Mouse (Mus musculus): ENCODE data around the gene Ice2. TPM values are rescaled to one million over a fixed set of nuclear protein-coding genes. Genes with fewer than 3 reads are reported as not detected.

Ice2 gene
- polyA plus RNA-seq, 1 experiment from 2014 or later, result 22.6 TPM

DNA sequence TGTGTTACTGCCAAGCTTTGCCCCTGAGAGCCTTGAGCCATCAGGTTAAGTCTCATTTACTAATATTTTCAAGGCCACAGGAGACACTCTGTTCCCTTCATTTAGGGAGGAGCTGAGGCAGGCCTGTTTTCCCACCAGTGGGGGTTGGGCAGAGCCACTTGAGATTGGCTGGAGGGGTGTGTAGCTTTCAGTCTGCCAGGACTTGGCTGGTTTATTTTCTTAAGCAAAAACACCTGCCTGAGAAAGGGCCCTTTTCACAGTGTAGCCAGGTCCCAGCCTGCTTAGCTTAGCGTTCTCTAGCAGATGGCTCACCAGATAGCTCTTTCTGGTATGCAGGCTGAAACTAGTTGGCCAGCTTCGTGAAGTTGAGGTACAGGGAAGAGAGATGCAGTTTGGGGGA lies 61.3 kb downstream of the Ice2 start:
- ATAC-seq (replicated peaks; ENCODE audit: low FRiP score) (no peak), DNase-seq (ENCODE audit: low spot score) (peak; percentile 25)
- H3K4me3 ChIP-seq (ENCODE audit: low read depth, low read length), result no peak overlapping the region

DNA sequence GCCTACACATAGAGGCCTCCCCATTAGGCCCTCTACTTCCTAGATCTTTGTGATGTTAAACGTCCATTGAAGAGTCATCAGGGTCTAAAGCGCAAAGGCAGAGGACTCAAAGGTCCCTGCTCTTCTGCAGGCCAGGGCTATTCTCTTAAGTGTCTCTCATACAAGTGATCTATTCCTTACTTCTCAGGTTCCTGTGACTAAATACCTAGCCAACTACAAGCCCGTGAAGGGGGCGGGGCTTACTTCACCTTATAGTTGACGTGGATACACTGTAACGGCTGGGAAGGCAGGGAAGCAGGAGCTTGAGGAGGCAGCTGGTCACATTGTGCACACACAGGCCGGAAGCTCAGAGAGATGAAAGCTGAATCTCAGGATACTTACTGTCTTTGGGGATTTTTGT lies 62.2 kb downstream of the Ice2 start:
- H3K27ac ChIP-seq (ENCODE audit: low read depth, low read length), result no peak overlapping the region

More for the DNA sequence above, 61.3 kb downstream of the Ice2 start:
- no peak overlapping the region for H3K27ac ChIP-seq (ENCODE audit: low read depth, low read length)
- no peak overlapping the region for H3K4me2 ChIP-seq (ENCODE audit: low read depth, low read length, severe bottlenecking)
- 0 out of 2 replicates have a peak, but pooled peaks cover 2% of the 10 kb centered on the region for H3K4me1 ChIP-seq (replicated peaks; ENCODE audit: control insufficient read depth, insufficient read depth, low read length)
- H3K36me3 ChIP-seq (ENCODE audit: control insufficient read depth, insufficient read depth, low read length), result no peaks in the 10 kb centered on the region
- no peaks in the 10 kb centered on the region for H3K9me3 ChIP-seq (ENCODE audit: control insufficient read depth, low read length)
- peaks cover 11% of the 10 kb centered on the region for H3K27me3 ChIP-seq (ENCODE audit: control insufficient read depth, insufficient read depth, low read length)
- no peak overlapping the region for H3K9ac ChIP-seq (ENCODE audit: low read length)
- WGBS, result 70% methylated on average over 2 of the region's 2 CpGs

DNA sequence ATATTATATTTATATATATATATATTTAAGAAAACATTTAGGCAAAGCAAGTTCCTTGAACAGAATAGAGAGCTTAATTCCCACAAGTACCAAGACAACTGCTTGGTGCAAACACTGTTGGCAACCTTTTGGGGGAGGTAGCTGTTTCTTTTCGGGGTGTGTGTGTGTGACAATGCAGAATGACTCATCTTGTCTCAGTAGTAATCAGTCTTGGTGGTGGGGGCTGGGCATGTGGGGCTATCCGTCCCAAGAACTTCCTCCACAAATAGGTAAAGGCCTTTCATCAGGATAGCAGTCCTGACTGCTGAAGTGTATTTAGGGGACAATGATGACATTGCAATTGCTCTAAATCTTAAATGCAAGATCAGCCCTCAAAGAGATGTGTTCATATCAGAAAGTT lies 65.3 kb downstream of the Ice2 start:
- Histone ChIP-seq H3K27me3 (ENCODE audit: control insufficient read depth, insufficient read depth, low read length) (no peaks in the 10 kb centered on the region), H3K4me2 (ENCODE audit: low read depth, low read length, severe bottlenecking) (no peak overlapping the region), H3K36me3 (ENCODE audit: control insufficient read depth, insufficient read depth, low read length) (no peaks in the 10 kb centered on the region), H3K9me3 (ENCODE audit: control insufficient read depth, low read length) (no peaks in the 10 kb centered on the region), H3K4me3 (ENCODE audit: low read depth, low read length) (no peak overlapping the region), H3K27ac (ENCODE audit: low read depth, low read length) (no peak overlapping the region), H3K9ac (ENCODE audit: low read length) (no peak overlapping the region), H3K4me1 (replicated peaks; ENCODE audit: control insufficient read depth, insufficient read depth, low read length) (no peaks in the 10 kb centered on the region)
- WGBS, result 85% methylated on average over 2 of the region's 2 CpGs
- DNase-seq (ENCODE audit: low spot score) (no peak), ATAC-seq (replicated peaks; ENCODE audit: low FRiP score) (no peak)

More for the DNA sequence above, 62.2 kb downstream of the Ice2 start:
- Histone ChIP-seq H3K4me3 (ENCODE audit: low read depth, low read length) (no peak overlapping the region), H3K4me1 (replicated peaks; ENCODE audit: control insufficient read depth, insufficient read depth, low read length) (no peaks in the 10 kb centered on the region), H3K4me2 (ENCODE audit: low read depth, low read length, severe bottlenecking) (no peak overlapping the region), H3K36me3 (ENCODE audit: control insufficient read depth, insufficient read depth, low read length) (no peaks in the 10 kb centered on the region), H3K9ac (ENCODE audit: low read length) (no peak overlapping the region), H3K27me3 (ENCODE audit: control insufficient read depth, insufficient read depth, low read length) (peaks cover 5% of the 10 kb centered on the region), H3K9me3 (ENCODE audit: control insufficient read depth, low read length) (no peaks in the 10 kb centered on the region)
- WGBS, result 89% methylated on average over 7 of the region's 7 CpGs
- DNase-seq (ENCODE audit: low spot score) (no peak), ATAC-seq (replicated peaks; ENCODE audit: low FRiP score) (no peak)

DNA sequence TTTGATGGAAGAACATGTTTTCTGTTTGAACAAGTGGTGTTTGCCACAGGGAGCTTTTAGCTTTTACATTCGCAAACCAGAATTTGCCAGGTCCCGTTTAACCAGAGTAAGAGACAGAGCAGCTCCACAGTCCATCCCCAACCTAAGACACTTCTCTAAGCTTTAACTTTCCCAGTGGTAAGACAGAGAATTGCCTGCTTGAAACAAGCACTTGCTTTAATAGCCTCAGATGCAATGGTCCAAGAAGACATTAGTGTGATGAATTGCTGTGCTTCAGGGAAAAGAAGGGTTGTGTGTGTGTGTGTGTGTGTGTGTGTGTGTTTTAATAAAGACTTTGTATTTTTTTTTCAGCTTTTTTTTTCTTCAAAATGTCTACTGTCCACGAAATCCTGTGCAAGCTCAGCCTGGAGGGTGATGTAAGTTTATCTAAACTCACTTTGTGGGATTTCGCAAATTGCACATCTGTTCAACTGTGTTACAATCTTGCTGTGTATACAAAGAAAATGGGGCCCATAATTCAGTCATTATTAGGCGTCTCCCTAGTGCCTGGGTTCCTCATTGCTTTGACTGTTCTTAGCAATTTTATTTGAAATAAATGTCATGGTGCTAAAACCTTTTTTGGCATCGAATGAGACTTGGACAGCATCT lies 66.5 kb downstream of the Ice2 start:
- ATAC-seq (replicated peaks; ENCODE audit: low FRiP score) (no peak), DNase-seq (ENCODE audit: low spot score) (no peak)
- H3K9me3 ChIP-seq (ENCODE audit: control insufficient read depth, low read length), result no peaks in the 10 kb centered on the region
- H3K4me3 ChIP-seq (ENCODE audit: low read depth, low read length), result no peak overlapping the region
- H3K27ac ChIP-seq (ENCODE audit: low read depth, low read length), result no peak overlapping the region
- 88% methylated on average over 6 of the region's 6 CpGs for WGBS
- H3K36me3 ChIP-seq (ENCODE audit: control insufficient read depth, insufficient read depth, low read length), result no peaks in the 10 kb centered on the region
- no peak overlapping the region for H3K4me2 ChIP-seq (ENCODE audit: low read depth, low read length, severe bottlenecking)
- H3K4me1 ChIP-seq (replicated peaks; ENCODE audit: control insufficient read depth, insufficient read depth, low read length), result peaks cover 3% of the 10 kb centered on the region; the same call in 1 of the 2 replicates
- no peak overlapping the region for H3K9ac ChIP-seq (ENCODE audit: low read length)
- no peaks in the 10 kb centered on the region for H3K27me3 ChIP-seq (ENCODE audit: control insufficient read depth, insufficient read depth, low read length)

GRCm38 (mm10) chr9:69466098-69466497 lies 68.4 kb downstream of the Ice2 start:
- DNase-seq (ENCODE audit: low spot score) (no peak), ATAC-seq (replicated peaks; ENCODE audit: low FRiP score) (no peak)
- Histone ChIP-seq H3K27ac (ENCODE audit: low read depth, low read length) (no peak overlapping the region), H3K4me1 (replicated peaks; ENCODE audit: control insufficient read depth, insufficient read depth, low read length) (peaks cover 7% of the 10 kb centered on the region; the same call in 1 of the 2 replicates), H3K9ac (ENCODE audit: low read length) (no peak overlapping the region), H3K4me2 (ENCODE audit: low read depth, low read length, severe bottlenecking) (no peak overlapping the region), H3K9me3 (ENCODE audit: control insufficient read depth, low read length) (no peaks in the 10 kb centered on the region), H3K36me3 (ENCODE audit: control insufficient read depth, insufficient read depth, low read length) (no peaks in the 10 kb centered on the region), H3K4me3 (ENCODE audit: low read depth, low read length) (no peak overlapping the region), H3K27me3 (ENCODE audit: control insufficient read depth, insufficient read depth, low read length) (no peaks in the 10 kb centered on the region)
- 80% methylated on average over 4 of the region's 4 CpGs for WGBS

GRCm38 (mm10) chr9:69467310-69467939 lies 69.7 kb downstream of the Ice2 start:
- 76% methylated on average over 10 of the region's 10 CpGs for WGBS
- no peak for DNase-seq (ENCODE audit: low spot score)
- no peak for ATAC-seq (replicated peaks; ENCODE audit: low FRiP score)
- no peak overlapping the region for H3K9ac ChIP-seq (ENCODE audit: low read length)
- H3K4me3 ChIP-seq (ENCODE audit: low read depth, low read length), result no peak overlapping the region
- H3K9me3 ChIP-seq (ENCODE audit: control insufficient read depth, low read length), result no peaks in the 10 kb centered on the region
- H3K27me3 ChIP-seq (ENCODE audit: control insufficient read depth, insufficient read depth, low read length), result no peaks in the 10 kb centered on the region
- H3K36me3 ChIP-seq (ENCODE audit: control insufficient read depth, insufficient read depth, low read length), result no peaks in the 10 kb centered on the region
- H3K27ac ChIP-seq (ENCODE audit: low read depth, low read length), result no peak overlapping the region
- H3K4me1 ChIP-seq (replicated peaks; ENCODE audit: control insufficient read depth, insufficient read depth, low read length), result peaks cover 7% of the 10 kb centered on the region; the same call in 1 of the 2 replicates
- H3K4me2 ChIP-seq (ENCODE audit: low read depth, low read length, severe bottlenecking), result no peak overlapping the region

DNA sequence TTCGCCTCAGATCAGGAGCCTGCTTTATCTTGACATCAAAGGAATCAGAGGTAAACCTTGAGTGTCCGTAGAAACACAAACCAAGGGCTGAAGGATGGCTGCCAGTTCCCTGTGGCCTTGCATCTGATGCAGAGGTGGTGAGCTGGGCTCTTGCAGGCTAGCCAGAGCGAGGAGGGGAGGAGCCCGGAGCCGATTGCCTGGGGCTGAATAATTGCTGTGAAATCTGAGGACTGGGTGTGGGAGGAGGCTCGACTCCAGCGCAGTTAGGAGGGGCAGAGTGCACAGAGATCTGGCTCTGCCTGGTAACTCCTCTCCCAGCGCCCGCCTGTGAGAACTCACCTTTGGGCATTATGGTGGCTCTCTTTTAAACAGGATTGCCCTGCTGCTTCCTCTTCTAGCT lies 71.3 kb downstream of the Ice2 start:
- Histone ChIP-seq H3K4me2 (ENCODE audit: low read depth, low read length, severe bottlenecking) (no peak overlapping the region), H3K4me1 (replicated peaks; ENCODE audit: control insufficient read depth, insufficient read depth, low read length) (peaks cover 7% of the 10 kb centered on the region; the same call in 1 of the 2 replicates), H3K4me3 (ENCODE audit: low read depth, low read length) (no peak overlapping the region), H3K9ac (ENCODE audit: low read length) (no peak overlapping the region), H3K27me3 (ENCODE audit: control insufficient read depth, insufficient read depth, low read length) (no peaks in the 10 kb centered on the region), H3K9me3 (ENCODE audit: control insufficient read depth, low read length) (no peaks in the 10 kb centered on the region), H3K27ac (ENCODE audit: low read depth, low read length) (no peak overlapping the region), H3K36me3 (ENCODE audit: control insufficient read depth, insufficient read depth, low read length) (no peaks in the 10 kb centered on the region)
- DNase-seq (ENCODE audit: low spot score) (peak; percentile 84), ATAC-seq (replicated peaks; ENCODE audit: low FRiP score) (peak; percentile 72; the same call in 1 of the 2 replicates)
- 9% methylated on average over 9 of the region's 9 CpGs for WGBS

GRCm38 (mm10) chr9:69470362-69470761 lies 72.7 kb downstream of the Ice2 start:
- ATAC-seq (replicated peaks; ENCODE audit: low FRiP score), result no peak
- DNase-seq (ENCODE audit: low spot score), result no peak

More at GRCm38 (mm10) chr9:69470362-69470761, 72.7 kb downstream of the Ice2 start:
- Histone ChIP-seq H3K4me3 (ENCODE audit: low read depth, low read length) (no peak overlapping the region), H3K9ac (ENCODE audit: low read length) (no peak overlapping the region), H3K9me3 (ENCODE audit: control insufficient read depth, low read length) (no peaks in the 10 kb centered on the region), H3K4me1 (replicated peaks; ENCODE audit: control insufficient read depth, insufficient read depth, low read length) (peaks cover 7% of the 10 kb centered on the region; the same call in 1 of the 2 replicates), H3K27ac (ENCODE audit: low read depth, low read length) (no peak overlapping the region), H3K4me2 (ENCODE audit: low read depth, low read length, severe bottlenecking) (no peak overlapping the region), H3K27me3 (ENCODE audit: control insufficient read depth, insufficient read depth, low read length) (no peaks in the 10 kb centered on the region), H3K36me3 (ENCODE audit: control insufficient read depth, insufficient read depth, low read length) (no peaks in the 10 kb centered on the region)
- 57% methylated on average over 5 of the region's 5 CpGs for WGBS
